Mouse (Mus musculus): ENCODE measurements around the gene Tubb2a. TPM values are rescaled to one million over a fixed set of nuclear protein-coding genes. Genes with fewer than 3 reads are reported as not detected.

Gene Tubb2a
- polyA plus RNA-seq, 1 experiment from 2014 or later, result 49.1 TPM

DNA sequence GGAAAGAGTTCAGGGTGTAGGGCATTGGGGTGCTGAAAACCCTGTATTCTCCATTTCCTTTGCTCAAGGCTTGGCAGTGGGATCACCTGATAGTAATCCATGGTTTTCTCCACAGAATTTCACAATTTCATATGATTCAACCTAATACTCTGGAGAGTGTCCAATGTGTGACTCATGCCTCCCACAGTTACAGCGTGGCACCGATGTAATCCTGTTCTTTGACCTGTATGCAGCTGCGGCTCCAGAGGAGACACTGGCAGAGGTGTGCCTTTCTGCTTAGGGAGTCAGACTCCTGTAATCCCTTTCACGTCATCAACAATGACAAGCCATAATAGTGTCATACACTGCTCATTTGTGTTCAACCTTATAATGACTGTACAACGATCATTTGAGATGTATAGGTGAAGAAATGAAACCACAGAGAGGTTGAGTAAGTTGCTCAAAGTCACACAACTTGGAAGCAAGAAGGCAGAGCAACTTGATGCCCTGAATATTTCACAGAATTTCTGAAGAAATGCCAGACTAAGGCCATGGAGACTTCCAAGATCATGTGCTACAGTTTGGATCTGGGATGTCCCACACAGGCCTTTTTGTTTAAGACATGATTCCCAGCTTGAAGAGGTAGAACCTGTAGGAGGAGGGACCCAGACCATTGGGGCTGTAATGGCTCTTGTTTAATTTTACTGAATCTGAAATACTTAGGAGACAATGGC lies 34.7 kb upstream of the Tubb2a start:
- DNase-seq (ENCODE audit: low spot score) (no peak), ATAC-seq (ENCODE audit: insufficient number of reproducible peaks, low FRiP score, low TSS enrichment, low read depth) (no peak)
- no peaks in the 10 kb centered on the region for H3K4me1 ChIP-seq (ENCODE audit: control insufficient read depth, insufficient read depth, low read length)
- no peaks in the 10 kb centered on the region for H3K36me3 ChIP-seq (ENCODE audit: control insufficient read depth, insufficient read depth, low read length)
- H3K4me2 ChIP-seq (ENCODE audit: low read depth, severe bottlenecking), result no peak overlapping the region
- no peaks in the 10 kb centered on the region for H3K27me3 ChIP-seq (ENCODE audit: control insufficient read depth, insufficient read depth, low read length)
- H3K4me3 ChIP-seq (ENCODE audit: low read depth, low read length), result no peak overlapping the region
- no peaks in the 10 kb centered on the region for H3K9me3 ChIP-seq (ENCODE audit: control insufficient read depth, low read length)
- no peak overlapping the region for H3K9ac ChIP-seq (ENCODE audit: low read length)
- 86% methylated on average over 5 of the region's 5 CpGs for WGBS
- H3K27ac ChIP-seq (replicated peaks; ENCODE audit: low read depth, low read length), result no peak overlapping the region

DNA sequence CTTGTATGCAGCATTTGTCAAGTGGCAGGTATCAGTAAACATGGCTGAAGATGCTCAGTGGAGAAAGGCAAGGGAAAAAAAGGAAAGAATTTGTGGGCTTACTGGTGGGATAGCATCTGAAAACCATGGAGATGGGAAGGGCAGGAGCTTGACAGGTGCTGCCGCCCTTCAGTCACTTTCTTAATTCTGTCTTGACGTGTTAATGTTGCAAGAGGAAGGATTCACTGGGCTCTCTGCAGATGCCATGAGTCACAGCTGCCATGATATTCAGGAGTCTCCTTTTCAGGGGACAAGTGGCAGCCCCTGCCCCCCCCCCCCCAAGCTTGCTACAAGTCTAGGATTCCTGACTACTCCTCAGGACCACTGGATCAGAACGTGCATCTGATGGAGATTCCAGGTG lies 34.1 kb upstream of the Tubb2a start:
- no peak for ATAC-seq (ENCODE audit: insufficient number of reproducible peaks, low FRiP score, low TSS enrichment, low read depth)
- H3K4me1 ChIP-seq (ENCODE audit: control insufficient read depth, insufficient read depth, low read length), result no peaks in the 10 kb centered on the region
- no peaks in the 10 kb centered on the region for H3K27me3 ChIP-seq (ENCODE audit: control insufficient read depth, insufficient read depth, low read length)
- no peaks in the 10 kb centered on the region for H3K9me3 ChIP-seq (ENCODE audit: control insufficient read depth, low read length)
- DNase-seq (ENCODE audit: low spot score), result no peak
- no peaks in the 10 kb centered on the region for H3K36me3 ChIP-seq (ENCODE audit: control insufficient read depth, insufficient read depth, low read length)
- H3K9ac ChIP-seq (ENCODE audit: low read length), result no peak overlapping the region
- H3K27ac ChIP-seq (replicated peaks; ENCODE audit: low read depth, low read length), result no peak overlapping the region
- WGBS, result 89% methylated on average over 3 of the region's 3 CpGs
- H3K4me2 ChIP-seq (ENCODE audit: low read depth, severe bottlenecking), result no peak overlapping the region
- no peak overlapping the region for H3K4me3 ChIP-seq (ENCODE audit: low read depth, low read length)

DNA sequence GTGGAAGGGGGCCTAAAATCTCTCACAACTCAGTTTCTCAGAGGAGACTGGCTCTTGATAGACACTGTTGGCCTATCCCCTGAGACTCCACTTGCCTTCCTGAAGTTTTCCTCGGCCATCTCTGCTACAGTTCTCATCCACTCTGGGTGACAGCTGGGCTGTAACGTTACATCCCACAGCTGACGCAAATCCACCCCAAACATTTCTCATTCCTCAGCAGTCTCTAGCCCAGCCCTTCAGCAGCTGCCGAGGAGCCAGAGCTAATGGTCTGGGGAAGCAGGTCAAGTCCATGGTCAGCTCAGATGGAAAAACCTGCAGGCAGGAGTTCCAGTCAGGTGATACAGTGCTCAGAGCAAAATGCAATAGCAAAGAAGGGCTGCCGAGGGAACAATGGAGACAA lies 33.2 kb upstream of the Tubb2a start:
- 77% methylated on average over 5 of the region's 5 CpGs for WGBS
- H3K9ac ChIP-seq (ENCODE audit: low read length), result no peak overlapping the region
- no peaks in the 10 kb centered on the region for H3K27me3 ChIP-seq (ENCODE audit: control insufficient read depth, insufficient read depth, low read length)
- H3K4me3 ChIP-seq (ENCODE audit: low read depth, low read length), result no peak overlapping the region
- no peak overlapping the region for H3K4me2 ChIP-seq (ENCODE audit: low read depth, severe bottlenecking)
- no peaks in the 10 kb centered on the region for H3K36me3 ChIP-seq (ENCODE audit: control insufficient read depth, insufficient read depth, low read length)
- DNase-seq (ENCODE audit: low spot score) (no peak), ATAC-seq (ENCODE audit: insufficient number of reproducible peaks, low FRiP score, low TSS enrichment, low read depth) (no peak)
- H3K4me1 ChIP-seq (ENCODE audit: control insufficient read depth, insufficient read depth, low read length), result no peaks in the 10 kb centered on the region
- no peaks in the 10 kb centered on the region for H3K9me3 ChIP-seq (ENCODE audit: control insufficient read depth, low read length)
- no peak overlapping the region for H3K27ac ChIP-seq (replicated peaks; ENCODE audit: low read depth, low read length)

DNA sequence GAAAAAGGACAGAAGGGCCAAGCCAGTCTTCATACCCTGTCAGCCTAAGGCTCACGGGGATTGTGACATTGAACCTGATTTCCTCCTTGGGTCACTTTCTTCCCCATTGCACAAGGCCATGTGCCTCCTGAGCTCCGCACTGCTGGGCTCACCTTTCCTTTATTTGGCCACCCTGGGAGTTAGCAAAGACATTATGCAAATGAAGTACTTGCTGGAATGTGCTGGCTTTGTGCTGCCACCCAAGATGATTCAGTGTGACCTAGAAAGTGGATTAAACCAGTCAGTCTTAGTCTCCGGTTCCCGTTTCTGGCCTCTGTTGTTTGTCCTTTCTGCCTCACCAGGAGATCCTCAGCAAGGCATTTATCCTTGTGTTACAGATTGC lies 31.9 kb upstream of the Tubb2a start:
- Histone ChIP-seq H3K9me3 (ENCODE audit: control insufficient read depth, low read length) (no peaks in the 10 kb centered on the region), H3K27ac (replicated peaks; ENCODE audit: low read depth, low read length) (no peak overlapping the region), H3K4me3 (ENCODE audit: low read depth, low read length) (no peak overlapping the region), H3K4me1 (ENCODE audit: control insufficient read depth, insufficient read depth, low read length) (no peaks in the 10 kb centered on the region), H3K27me3 (ENCODE audit: control insufficient read depth, insufficient read depth, low read length) (no peaks in the 10 kb centered on the region), H3K9ac (ENCODE audit: low read length) (no peak overlapping the region), H3K4me2 (ENCODE audit: low read depth, severe bottlenecking) (no peak overlapping the region), H3K36me3 (ENCODE audit: control insufficient read depth, insufficient read depth, low read length) (no peaks in the 10 kb centered on the region)
- ATAC-seq (ENCODE audit: insufficient number of reproducible peaks, low FRiP score, low TSS enrichment, low read depth), result no peak
- no peak for DNase-seq (ENCODE audit: low spot score)
- WGBS, result 61% methylated on average over 4 of the region's 4 CpGs

DNA sequence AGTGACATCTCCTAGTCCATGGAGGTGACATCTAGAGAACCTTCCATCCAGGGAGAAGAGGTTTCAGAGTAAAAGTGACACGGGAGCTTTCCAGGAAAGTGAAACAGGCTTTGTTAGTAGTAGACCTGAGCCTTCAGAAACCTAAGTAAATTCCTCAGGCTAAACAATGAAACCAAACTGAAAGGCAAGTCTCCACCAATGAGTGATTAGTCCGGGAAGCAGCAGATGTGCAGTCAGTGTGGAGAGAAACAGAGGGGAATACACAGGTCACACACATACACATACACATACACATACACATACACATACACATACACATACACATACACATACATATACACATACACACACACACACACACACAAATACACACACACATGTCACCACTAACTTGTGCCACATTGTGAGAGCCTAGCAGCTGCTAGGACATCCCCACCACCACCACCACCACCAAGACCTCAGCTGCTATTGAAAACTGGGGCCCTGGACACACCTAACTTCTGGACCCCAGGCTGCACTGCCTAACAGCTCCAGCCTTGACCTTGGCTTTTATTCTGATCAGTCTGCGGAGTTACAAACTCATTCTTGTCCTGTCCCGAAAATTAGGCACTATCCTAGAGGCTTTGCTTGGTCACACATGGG lies 31.3 kb upstream of the Tubb2a start:
- H3K4me1 ChIP-seq (ENCODE audit: control insufficient read depth, insufficient read depth, low read length), result no peaks in the 10 kb centered on the region
- no peaks in the 10 kb centered on the region for H3K27me3 ChIP-seq (ENCODE audit: control insufficient read depth, insufficient read depth, low read length)
- no peaks in the 10 kb centered on the region for H3K36me3 ChIP-seq (ENCODE audit: control insufficient read depth, insufficient read depth, low read length)
- no peaks in the 10 kb centered on the region for H3K9me3 ChIP-seq (ENCODE audit: control insufficient read depth, low read length)
- no peak overlapping the region for H3K9ac ChIP-seq (ENCODE audit: low read length)
- ATAC-seq (ENCODE audit: insufficient number of reproducible peaks, low FRiP score, low TSS enrichment, low read depth), result no peak
- no peak overlapping the region for H3K4me3 ChIP-seq (ENCODE audit: low read depth, low read length)
- WGBS, result 86% methylated on average over 4 of the region's 4 CpGs
- no peak overlapping the region for H3K4me2 ChIP-seq (ENCODE audit: low read depth, severe bottlenecking)
- H3K27ac ChIP-seq (replicated peaks; ENCODE audit: low read depth, low read length), result no peak overlapping the region
- no peak for DNase-seq (ENCODE audit: low spot score)

DNA sequence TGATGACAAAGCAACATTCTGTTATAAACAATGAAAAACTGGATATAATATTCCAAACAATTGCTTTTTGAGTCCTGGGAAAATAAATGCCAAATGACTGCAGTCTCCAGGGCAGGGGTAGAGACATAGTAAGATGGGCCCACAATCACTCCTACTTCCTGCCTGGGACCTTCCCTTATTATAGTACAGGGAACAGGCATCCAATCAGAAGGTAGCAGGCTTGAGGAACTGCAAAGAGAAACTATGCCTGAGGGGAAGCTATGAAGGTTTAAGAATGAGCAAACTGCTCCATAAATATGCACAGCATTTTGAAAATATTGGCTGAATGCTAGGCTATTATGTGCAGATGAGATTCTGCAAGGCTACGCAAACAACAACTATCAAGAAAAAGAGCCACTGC lies 29.2 kb upstream of the Tubb2a start:
- DNase-seq (ENCODE audit: low spot score) (no peak), ATAC-seq (ENCODE audit: insufficient number of reproducible peaks, low FRiP score, low TSS enrichment, low read depth) (no peak)
- Histone ChIP-seq H3K9ac (ENCODE audit: low read length) (no peak overlapping the region), H3K4me3 (ENCODE audit: low read depth, low read length) (no peak overlapping the region), H3K27ac (replicated peaks; ENCODE audit: low read depth, low read length) (no peak overlapping the region), H3K4me2 (ENCODE audit: low read depth, severe bottlenecking) (no peak overlapping the region), H3K4me1 (ENCODE audit: control insufficient read depth, insufficient read depth, low read length) (no peaks in the 10 kb centered on the region), H3K36me3 (ENCODE audit: control insufficient read depth, insufficient read depth, low read length) (no peaks in the 10 kb centered on the region), H3K27me3 (ENCODE audit: control insufficient read depth, insufficient read depth, low read length) (no peaks in the 10 kb centered on the region), H3K9me3 (ENCODE audit: control insufficient read depth, low read length) (no peaks in the 10 kb centered on the region)
- WGBS, result 100% methylated on average over 1 of the region's 1 CpGs

DNA sequence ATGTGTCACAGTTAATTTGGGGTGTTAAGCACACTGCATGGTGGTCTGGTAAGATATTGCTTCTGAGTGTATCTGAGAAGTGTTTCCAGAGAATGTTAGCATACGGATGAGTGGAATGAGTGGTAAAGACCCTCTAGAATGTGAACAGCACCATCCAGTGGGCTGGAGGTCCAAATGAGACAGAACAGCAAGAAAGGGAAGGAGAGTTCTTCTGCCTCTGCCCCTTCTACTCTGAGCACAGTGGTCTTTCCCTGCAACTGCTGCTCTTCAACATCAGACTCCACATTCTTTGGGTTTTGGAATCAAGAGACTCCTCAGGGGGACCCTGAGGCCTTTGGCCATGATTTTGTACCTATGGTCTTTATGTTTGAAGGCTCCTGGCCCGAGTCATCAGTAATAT lies 28.4 kb upstream of the Tubb2a start:
- no peak overlapping the region for H3K4me3 ChIP-seq (ENCODE audit: low read depth, low read length)
- no peaks in the 10 kb centered on the region for H3K9me3 ChIP-seq (ENCODE audit: control insufficient read depth, low read length)
- no peak for ATAC-seq (ENCODE audit: insufficient number of reproducible peaks, low FRiP score, low TSS enrichment, low read depth)
- no peaks in the 10 kb centered on the region for H3K36me3 ChIP-seq (ENCODE audit: control insufficient read depth, insufficient read depth, low read length)
- no peaks in the 10 kb centered on the region for H3K4me1 ChIP-seq (ENCODE audit: control insufficient read depth, insufficient read depth, low read length)
- DNase-seq (ENCODE audit: low spot score), result no peak
- H3K27me3 ChIP-seq (ENCODE audit: control insufficient read depth, insufficient read depth, low read length), result no peaks in the 10 kb centered on the region
- no peak overlapping the region for H3K9ac ChIP-seq (ENCODE audit: low read length)
- no peak overlapping the region for H3K27ac ChIP-seq (replicated peaks; ENCODE audit: low read depth, low read length)
- WGBS, result 79% methylated on average over 2 of the region's 2 CpGs
- no peak overlapping the region for H3K4me2 ChIP-seq (ENCODE audit: low read depth, severe bottlenecking)

DNA sequence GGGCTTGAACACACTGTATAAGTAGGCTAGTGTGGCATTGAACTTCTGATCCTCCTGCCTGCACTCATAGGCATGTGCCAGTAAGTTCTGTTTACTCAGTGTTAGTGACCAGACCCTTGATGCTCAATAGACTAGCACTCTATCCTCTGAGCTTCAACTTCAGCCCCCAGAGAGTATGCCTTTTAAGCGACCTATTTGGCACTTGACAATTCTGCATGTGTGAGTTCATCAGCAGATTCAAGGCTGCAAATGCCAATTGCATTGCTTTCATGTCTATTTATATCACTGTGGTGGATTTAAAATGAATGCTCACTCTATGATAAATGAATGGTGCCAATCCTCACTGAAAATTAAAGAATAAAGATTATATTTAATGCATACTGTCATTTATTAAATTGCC lies 27.6 kb upstream of the Tubb2a start:
- no peaks in the 10 kb centered on the region for H3K4me1 ChIP-seq (ENCODE audit: control insufficient read depth, insufficient read depth, low read length)
- H3K27me3 ChIP-seq (ENCODE audit: control insufficient read depth, insufficient read depth, low read length), result no peaks in the 10 kb centered on the region
- no peak overlapping the region for H3K9ac ChIP-seq (ENCODE audit: low read length)
- H3K9me3 ChIP-seq (ENCODE audit: control insufficient read depth, low read length), result no peaks in the 10 kb centered on the region
- 80% methylated on average over 1 of the region's 1 CpGs for WGBS
- DNase-seq (ENCODE audit: low spot score), result no peak
- H3K4me3 ChIP-seq (ENCODE audit: low read depth, low read length), result no peak overlapping the region
- no peak overlapping the region for H3K4me2 ChIP-seq (ENCODE audit: low read depth, severe bottlenecking)
- H3K27ac ChIP-seq (replicated peaks; ENCODE audit: low read depth, low read length), result no peak overlapping the region
- H3K36me3 ChIP-seq (ENCODE audit: control insufficient read depth, insufficient read depth, low read length), result no peaks in the 10 kb centered on the region
- ATAC-seq (ENCODE audit: insufficient number of reproducible peaks, low FRiP score, low TSS enrichment, low read depth), result no peak

DNA sequence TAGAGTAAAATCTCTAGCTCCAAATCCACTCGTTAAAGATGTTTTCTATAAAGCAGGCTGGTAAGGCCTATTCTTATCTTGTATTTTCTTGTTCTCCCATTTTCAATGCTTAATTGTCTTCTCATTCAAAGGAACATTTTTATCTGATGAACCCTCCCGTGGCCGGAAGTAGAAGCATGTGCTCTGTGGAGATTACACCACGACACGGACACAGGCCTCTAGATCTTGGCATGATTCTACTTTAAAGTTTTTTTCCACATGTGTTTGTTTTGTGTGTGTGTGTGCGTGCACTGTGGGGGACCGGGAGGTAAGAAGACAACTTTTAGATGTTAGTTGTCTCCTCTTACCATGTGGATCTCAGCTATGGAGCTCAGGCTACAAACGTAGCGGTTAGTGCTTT lies 24.1 kb upstream of the Tubb2a start:
- no peak overlapping the region for H3K4me3 ChIP-seq (ENCODE audit: low read depth, low read length)
- ATAC-seq (ENCODE audit: insufficient number of reproducible peaks, low FRiP score, low TSS enrichment, low read depth) (no peak), DNase-seq (ENCODE audit: low spot score) (no peak)
- WGBS, result 87% methylated on average over 9 of the region's 9 CpGs
- no peaks in the 10 kb centered on the region for H3K4me1 ChIP-seq (ENCODE audit: control insufficient read depth, insufficient read depth, low read length)
- no peaks in the 10 kb centered on the region for H3K27me3 ChIP-seq (ENCODE audit: control insufficient read depth, insufficient read depth, low read length)
- H3K9ac ChIP-seq (ENCODE audit: low read length), result no peak overlapping the region
- H3K27ac ChIP-seq (replicated peaks; ENCODE audit: low read depth, low read length), result no peak overlapping the region
- no peaks in the 10 kb centered on the region for H3K9me3 ChIP-seq (ENCODE audit: control insufficient read depth, low read length)
- H3K36me3 ChIP-seq (ENCODE audit: control insufficient read depth, insufficient read depth, low read length), result no peaks in the 10 kb centered on the region
- no peak overlapping the region for H3K4me2 ChIP-seq (ENCODE audit: low read depth, severe bottlenecking)

Data from limb, embryonic 11.5 days (tissue).